Mouse (Mus musculus) left cerebral cortex, adult 2 months (tissue): Measurements from ENCODE around the gene Siae. TPM values are rescaled to one million over a fixed set of nuclear protein-coding genes. Genes with fewer than 3 reads are reported as not detected.

Experiments
- DNase-seq, 2 experiments: peaks; one replicate each; pipeline ENCODE4 v3.0.0; 2021 to 2022; ENCODE audit warnings: low spot score in 2 of 2, mixed read lengths in 1 of 2; ENCODE audit errors: extremely low spot score in 1 of 2
- H3K27ac ChIP-seq: fragments of 200-600 bp; 2 replicates; pipeline ENCODE4 v1.8.1; 2022
- H3K4me3 ChIP-seq: fragments of 200-600 bp; 2 replicates; pipeline ENCODE4 v1.8.1; 2022
- CTCF ChIP-seq: fragments of 200-600 bp; IDR thresholded peaks from 2 replicates; pipeline ENCODE4 v1.8.1; 2022; ENCODE audit warnings: antibody characterized with exemption, mild to moderate bottlenecking, moderate library complexity
- intact Hi-C: fragments of 180-260 bp; cut with DNase I; formaldehyde crosslinking; loops from one replicate; pipeline ENCODE4 v1.15.1; 2025
- total RNA-seq, 2 experiments: library from RNA; stranded (reverse); gene quantifications; 2 replicates each; pipeline ENCODE4 v1.2.3; 2021

Siae gene
- total RNA-seq, 2 experiments from 2014 or later, result 17.1 to 18.8 TPM

- intact Hi-C loops, result no loop called here
- no peak for TF ChIP-seq CTCF
Observed at GRCm38 (mm10) chr9:37666045-37666444, 110.5 kb downstream of the Siae start.

GRCm38 (mm10) chr9:37669115-37669514 lies 113.6 kb downstream of the Siae start, which contains the start of gene Panx3:
TSS of gene Panx3 (minus strand) at chr9:37669235.
- no peak within 1 kb of the TSS for H3K4me3 ChIP-seq
- TF ChIP-seq CTCF, result no peak
- intact Hi-C loops, result no loop called here
- H3K27ac ChIP-seq, result no peak within 1 kb of the TSS
- DNase-seq, result no peak

More at GRCm38 (mm10) chr9:37666045-37666444, 110.5 kb downstream of the Siae start:
- no peak overlapping the region for H3K27ac ChIP-seq
- no peak overlapping the region for H3K4me3 ChIP-seq
- no peak for DNase-seq

- Histone ChIP-seq H3K4me3 (no peak overlapping the region), H3K27ac (no peak overlapping the region)
- intact Hi-C loops, result no loop called here
- no peak for TF ChIP-seq CTCF
- DNase-seq, result no peak
Observed at GRCm38 (mm10) chr9:37669678-37670077, 114.2 kb downstream of the Siae start.

GRCm38 (mm10) chr9:37670261-37670660 lies 114.8 kb downstream of the Siae start:
- no peak for TF ChIP-seq CTCF
- H3K27ac ChIP-seq, result no peak overlapping the region
- no peak for DNase-seq
- H3K4me3 ChIP-seq, result no peak overlapping the region
- intact Hi-C loops, result no loop called here

- no peak overlapping the region for H3K4me3 ChIP-seq
- H3K27ac ChIP-seq, result peak overlapping the region; percentile 66
- TF ChIP-seq CTCF, result no peak
- intact Hi-C loops, result loop anchor here (5.0 kb wide), 4 partner anchors 48 to 157 kb away; no protein-coding TSS in a partner anchor
- peak in 1 of 2 experiments; percentile 42 for DNase-seq
Observed at GRCm38 (mm10) chr9:37675287-37675686, 119.8 kb downstream of the Siae start.

- H3K4me3 ChIP-seq, result no peak overlapping the region
- TF ChIP-seq CTCF, result no peak
- H3K27ac ChIP-seq, result peak overlapping the region; percentile 72
- no peak for DNase-seq
- intact Hi-C loops, result no loop called here
Observed at GRCm38 (mm10) chr9:37681123-37681522, 125.6 kb downstream of the Siae start.

GRCm38 (mm10) chr9:37687288-37687940 lies 131.9 kb downstream of the Siae start:
- Histone ChIP-seq H3K4me3 (no peak overlapping the region), H3K27ac (peak overlapping the region; percentile 24; the same call in 1 of the 2 replicates)
- no peak for DNase-seq
- intact Hi-C loops, result no loop called here
- TF ChIP-seq CTCF, result no peak

- no peak; the same call in none of the 2 replicates for TF ChIP-seq CTCF
- no peak for DNase-seq
- Histone ChIP-seq H3K4me3 (no peak overlapping the region), H3K27ac (0 out of 2 replicates have a peak overlapping the region, but pooled peaks have one; percentile 24)
- intact Hi-C loops, result no loop called here
Observed at GRCm38 (mm10) chr9:37687941-37688303, 132.4 kb downstream of the Siae start.

GRCm38 (mm10) chr9:37689970-37690686 lies 134.6 kb downstream of the Siae start:
- Histone ChIP-seq H3K27ac (no peak overlapping the region), H3K4me3 (no peak overlapping the region)
- intact Hi-C loops, result loop anchor here (2.0 kb wide), 1 partner anchor 243 kb away; no protein-coding TSS in a partner anchor
- DNase-seq, result no peak
- TF ChIP-seq CTCF, result peak; percentile 67

Other genes with a start within 250 kb of the Siae start
- gene Ccdc15, start 207.3 kb upstream of the Siae start, total RNA-seq, result 1 to 10 TPM; 1.9 to 2.5 TPM
- 10 to 100 TPM; 53.6 to 53.7 TPM for gene Hepacam, start 188.3 kb upstream of the Siae start, total RNA-seq
- gene Robo4, start 153.8 kb upstream of the Siae start, total RNA-seq, result 1 to 10 TPM; 8.0 to 9.5 TPM
- gene Robo3, start 122.5 kb upstream of the Siae start, total RNA-seq, result 10 to 100 TPM; 30.9 to 34.3 TPM
- gene Msantd2, start 66.4 kb upstream of the Siae start, total RNA-seq, result 10 to 100 TPM; 21.4 to 26.7 TPM
- gene Esam, start 27.6 kb upstream of the Siae start, total RNA-seq, result 10 to 100 TPM; 19.6 to 22.5 TPM
- gene Vsig2, start 16.4 kb upstream of the Siae start, total RNA-seq, result 1 to 10 TPM; 4.1 to 4.5 TPM
- gene Nrgn, start 2.8 kb upstream of the Siae start, total RNA-seq, result 1,000 to 10,000 TPM; 1,927 to 1,950 TPM
- 1 to 10 TPM; 1.7 to 2.1 TPM for gene Spa17, start 58.0 kb downstream of the Siae start, total RNA-seq
- 10 to 100 TPM; 52.5 to 59.8 TPM for gene Tbrg1, start 101.6 kb downstream of the Siae start, total RNA-seq
- not detected for gene Panx3, start 113.5 kb downstream of the Siae start, total RNA-seq
- not detected for gene Olfr160, start 160.6 kb downstream of the Siae start, total RNA-seq
- not detected for gene Olfr874, start 189.4 kb downstream of the Siae start, total RNA-seq
- not detected for gene Olfr875, start 216.2 kb downstream of the Siae start, total RNA-seq
- not detected for gene Olfr876, start 247.3 kb downstream of the Siae start, total RNA-seq